Mouse (Mus musculus): ENCODE results near the gene Sidt2. TPM values are rescaled to one million over a fixed set of nuclear protein-coding genes. Genes with fewer than 3 reads are reported as not detected.

Sidt2 gene
- total RNA-seq, 2 experiments from 2014 or later = 29.3 to 31.0 TPM

GRCm38 (mm10) chr9:45917041-45917934 lies 37.8 kb downstream of the Sidt2 start:
- ATAC-seq (replicated peaks; ENCODE audit: poor library complexity, severe bottlenecking) = no peak

GRCm38 (mm10) chr9:45915659-45916058 lies 39.4 kb downstream of the Sidt2 start:
- ATAC-seq (replicated peaks; ENCODE audit: poor library complexity, severe bottlenecking) = no peak

GRCm38 (mm10) chr9:45911673-45912072 lies 43.4 kb downstream of the Sidt2 start:
- ATAC-seq (replicated peaks; ENCODE audit: poor library complexity, severe bottlenecking) = peak; percentile 45

- peak; percentile 16 for ATAC-seq (replicated peaks; ENCODE audit: poor library complexity, severe bottlenecking)
These were observed 44.1 kb downstream of the Sidt2 start for GRCm38 (mm10) chr9:45910995-45911394.

GRCm38 (mm10) chr9:45907078-45907428 lies 48.0 kb downstream of the Sidt2 start:
- peak; percentile 19 for ATAC-seq (replicated peaks; ENCODE audit: poor library complexity, severe bottlenecking)

GRCm38 (mm10) chr9:45906355-45907077 lies 48.5 kb downstream of the Sidt2 start, which contains the start of the genes Pcsk7 and Rnf214:
Gene Pcsk7 (plus strand): TSS chr9:45906497.
Gene Rnf214 (minus strand): TSS chr9:45906911.
- ATAC-seq (replicated peaks; ENCODE audit: poor library complexity, severe bottlenecking) = peak; percentile 78

GRCm38 (mm10) chr9:45905811-45906237 lies 49.2 kb downstream of the Sidt2 start:
- ATAC-seq (replicated peaks; ENCODE audit: poor library complexity, severe bottlenecking) = no peak; the same call in 1 of the 2 replicates

- ATAC-seq (replicated peaks; ENCODE audit: poor library complexity, severe bottlenecking) = no peak
These were observed 49.9 kb downstream of the Sidt2 start for GRCm38 (mm10) chr9:45905196-45905595.

- ATAC-seq (replicated peaks; ENCODE audit: poor library complexity, severe bottlenecking) = peak; percentile 67
These were observed 61.4 kb downstream of the Sidt2 start for GRCm38 (mm10) chr9:45893681-45894080.

Other genes with a start within 250 kb of the Sidt2 start
- gene Cep164, start 126.6 kb downstream of the Sidt2 start, total RNA-seq (2014; fragmentation: Nextera tagmentation) = 19.8 and 22.3 TPM in 2 replicates
- 18.5 and 22.1 TPM in 2 replicates for gene Cep164, start 126.6 kb downstream of the Sidt2 start, total RNA-seq (2017)
- gene Bace1, start 116.7 kb downstream of the Sidt2 start, total RNA-seq (2014; fragmentation: Nextera tagmentation) = 44.3 and 77.0 TPM in 2 replicates
- 48.5 and 62.9 TPM in 2 replicates for gene Bace1, start 116.7 kb downstream of the Sidt2 start, total RNA-seq (2017)
- 12.6 and 30.7 TPM in 2 replicates for gene Pcsk7, start 48.8 kb downstream of the Sidt2 start, total RNA-seq (2014; fragmentation: Nextera tagmentation)
- 11.3 and 13.9 TPM in 2 replicates for gene Pcsk7, start 48.8 kb downstream of the Sidt2 start, total RNA-seq (2017)
- gene Rnf214, start 48.3 kb downstream of the Sidt2 start, total RNA-seq (2014; fragmentation: Nextera tagmentation) = 26.8 and 31.6 TPM in 2 replicates
- 16.6 and 22.4 TPM in 2 replicates for gene Rnf214, start 48.3 kb downstream of the Sidt2 start, total RNA-seq (2017)
- not detected in 2 replicates for gene Tagln, start 19.2 kb downstream of the Sidt2 start, total RNA-seq (2014; fragmentation: Nextera tagmentation)
- not detected in 2 replicates for gene Tagln, start 19.2 kb downstream of the Sidt2 start, total RNA-seq (2017)
- 30.6 and 32.3 TPM in 2 replicates for gene Pafah1b2, start 57.4 kb upstream of the Sidt2 start, total RNA-seq (2014; fragmentation: Nextera tagmentation)
- 88.9 and 95.7 TPM in 2 replicates for gene Pafah1b2, start 57.4 kb upstream of the Sidt2 start, total RNA-seq (2017)
- gene Sik3, start 57.6 kb upstream of the Sidt2 start, total RNA-seq (2014; fragmentation: Nextera tagmentation) = 35.8 and 59.8 TPM in 2 replicates
- 12.7 and 16.5 TPM in 2 replicates for gene Sik3, start 57.6 kb upstream of the Sidt2 start, total RNA-seq (2017)